Mouse (Mus musculus): Measurements from ENCODE around the gene Ric8a.

DNA sequence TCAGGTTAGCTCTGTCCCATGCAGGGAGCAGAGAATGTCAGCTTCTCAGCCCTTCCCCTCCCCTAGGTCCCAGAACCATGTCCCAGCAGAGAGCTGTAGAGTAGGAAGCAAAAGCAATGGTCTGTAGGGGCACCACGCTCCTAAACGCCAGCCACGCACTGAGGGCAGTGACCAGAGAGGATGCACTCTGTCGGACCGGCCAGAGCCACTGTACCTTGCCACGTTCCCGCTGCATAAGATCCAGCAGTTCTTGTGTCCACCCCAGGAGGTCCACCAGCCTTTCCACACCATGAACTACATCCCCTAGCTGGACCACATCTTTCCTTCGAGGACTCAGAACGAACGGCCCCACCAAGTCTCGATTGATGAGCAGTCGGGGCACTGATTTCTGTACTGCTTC, 8.0 kb downstream of the Ric8a start:
- no peak for TF ChIP-seq EP300 (IDR thresholded peaks at IDR 0.05; ENCODE audit: insufficient read depth, low read depth, low read length)
- no peak for TF ChIP-seq CTCF (IDR thresholded peaks at IDR 0.05; ENCODE audit: low read depth, low read length)
- no peak for TF ChIP-seq POLR2A (IDR thresholded peaks at IDR 0.05; ENCODE audit: insufficient read depth, low read length)
